Mouse (Mus musculus) spleen, adult 2 months (tissue): ENCODE results near the gene 1700012A03Rik. TPM values are rescaled to one million over a fixed set of nuclear protein-coding genes. Genes with fewer than 3 reads are reported as not detected.

ENCODE experiments used
- DNase-seq, 2 experiments: peaks; one replicate each; pipeline versions ENCODE4 v3.0.0 to v3.0.0-alpha.2; 2012 to 2021; ENCODE audit warnings: low spot score in 2 of 2, low read depth in 1 of 2
- H3K27ac ChIP-seq: fragments of 200-500 bp; 2 replicates; pipeline ENCODE4 v1.5.1; 2012; ENCODE audit warnings: low read length, inconsistent platforms; ENCODE audit not compliant: insufficient read depth
- H3K27me3 ChIP-seq: fragments of 200-500 bp; 2 replicates; pipeline ENCODE4 v1.6.1; 2012; ENCODE audit warnings: mild to moderate bottlenecking, moderate library complexity, low read length, inconsistent platforms; ENCODE audit not compliant: control insufficient read depth, insufficient read depth
- H3K36me3 ChIP-seq: fragments of 200-500 bp; 2 replicates; pipeline ENCODE4 v1.6.1; 2012; ENCODE audit warnings: mild to moderate bottlenecking, low read length, inconsistent platforms; ENCODE audit not compliant: control insufficient read depth, insufficient read depth
- H3K4me1 ChIP-seq: fragments of 200-500 bp; 2 replicates; pipeline ENCODE4 v1.6.1; 2011; ENCODE audit warnings: inconsistent platforms; ENCODE audit not compliant: control insufficient read depth, insufficient read depth, insufficient read length
- H3K4me3 ChIP-seq: fragments of 200-500 bp; 2 replicates; pipeline ENCODE4 v1.5.1; 2011; ENCODE audit warnings: mild to moderate bottlenecking, inconsistent platforms; ENCODE audit not compliant: insufficient read depth, insufficient read length; ENCODE audit errors: extremely low read depth
- CTCF ChIP-seq: fragments of 200-500 bp; IDR thresholded peaks from 2 replicates; pipeline ENCODE4 v1.5.1; 2011; ENCODE audit warnings: mild to moderate bottlenecking, inconsistent platforms; ENCODE audit not compliant: insufficient read depth, insufficient read length, insufficient replicate concordance; ENCODE audit errors: extremely low read depth
- POLR2A ChIP-seq: fragments of 200-500 bp; IDR thresholded peaks from 2 replicates; pipeline ENCODE4 v1.6.1; 2011; ENCODE audit warnings: low read depth, low read length, inconsistent platforms
- WGBS: fragments of 180-500 bp; shearing (Covaris S2); methylation state at CpG from one replicate; pipeline ENCODE4 v1.1.7; 2018; 5-methylcytosine and 5-hydroxymethylcytosine counted together
- polyA plus RNA-seq: library from polyadenylated mRNA; depleted of rRNA; stranded (reverse); fragments of >200 nt; gene quantifications from 2 replicates; pipeline ENCODE4 v1.2.3, GENCODE M21; 2012

1700012A03Rik gene
- polyA plus RNA-seq, 1 experiment, result not detected

DNA sequence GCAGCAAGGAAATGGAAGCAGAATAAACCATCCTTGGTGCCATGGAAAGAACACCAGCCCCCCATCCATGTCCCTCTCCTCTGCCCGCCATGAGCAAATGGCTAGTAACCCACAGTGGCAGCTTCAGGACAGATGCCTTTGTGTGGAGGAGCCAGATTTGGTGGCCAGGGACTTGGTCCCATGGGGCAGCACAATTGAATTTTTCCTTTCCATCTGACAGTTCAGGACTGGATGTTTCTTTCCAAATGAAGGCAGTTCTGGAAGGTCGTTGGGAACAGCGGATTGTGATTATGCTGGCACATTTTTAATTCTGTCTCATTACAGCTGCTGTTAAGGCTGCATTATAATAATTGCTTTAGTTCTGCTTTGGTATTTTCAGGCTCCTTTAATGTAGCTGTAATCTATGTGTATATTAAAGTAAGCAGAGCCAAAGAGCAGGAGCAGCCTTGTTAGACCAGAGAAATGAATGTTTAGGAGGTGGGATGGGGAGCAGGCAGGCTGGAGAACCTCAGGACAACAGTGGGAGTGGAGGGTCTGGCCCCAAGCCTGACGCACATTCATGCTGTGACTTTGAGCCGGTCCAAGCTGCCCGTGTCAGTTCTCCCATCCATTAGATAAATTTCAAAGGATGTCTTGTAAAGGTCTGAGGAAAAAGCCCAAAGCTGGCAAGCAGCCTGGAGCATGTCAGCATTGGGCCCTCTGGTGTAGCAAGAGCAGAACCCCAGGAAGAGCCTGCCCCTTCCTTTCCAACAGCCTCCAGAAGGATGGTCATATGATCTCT is 2.3 kb downstream of the 1700012A03Rik start:
- Histone ChIP-seq H3K4me1 (no peaks in the 10 kb centered on the region), H3K36me3 (no peaks in the 10 kb centered on the region), H3K27ac (no peak overlapping the region), H3K4me3 (no peak overlapping the region), H3K27me3 (no peaks in the 10 kb centered on the region)
- no peak for DNase-seq
- 88% methylated on average over 6 of the region's 6 CpGs for WGBS
- TF ChIP-seq POLR2A (no peak), CTCF (no peak)

DNA sequence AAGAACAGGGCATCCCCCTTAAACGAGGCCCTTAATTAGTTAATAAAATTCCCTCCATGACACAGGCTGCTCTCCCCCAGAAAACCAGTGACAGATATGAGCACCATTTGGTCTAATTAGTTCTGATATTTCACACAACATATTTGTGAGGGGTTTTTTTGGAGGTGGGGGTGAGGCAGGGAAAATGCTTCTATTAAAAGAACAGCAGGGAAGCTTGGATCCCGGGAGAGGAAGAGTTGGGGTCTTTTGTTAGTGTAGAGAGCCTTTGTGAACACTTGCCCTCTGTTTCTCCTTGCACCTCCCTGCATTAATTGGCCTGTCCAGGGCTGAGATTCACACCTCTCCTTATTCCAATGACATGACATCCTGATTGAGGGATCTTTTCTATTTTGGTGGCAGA is 6.5 kb downstream of the 1700012A03Rik start:
- WGBS, result 64% methylated on average over 2 of the region's 2 CpGs
- H3K4me1 ChIP-seq, result no peaks in the 10 kb centered on the region
- no peaks in the 10 kb centered on the region for H3K36me3 ChIP-seq
- H3K4me3 ChIP-seq, result no peak overlapping the region
- TF ChIP-seq CTCF (no peak), POLR2A (no peak)
- DNase-seq, result no peak
- no peaks in the 10 kb centered on the region for H3K27me3 ChIP-seq
- no peak overlapping the region for H3K27ac ChIP-seq

DNA sequence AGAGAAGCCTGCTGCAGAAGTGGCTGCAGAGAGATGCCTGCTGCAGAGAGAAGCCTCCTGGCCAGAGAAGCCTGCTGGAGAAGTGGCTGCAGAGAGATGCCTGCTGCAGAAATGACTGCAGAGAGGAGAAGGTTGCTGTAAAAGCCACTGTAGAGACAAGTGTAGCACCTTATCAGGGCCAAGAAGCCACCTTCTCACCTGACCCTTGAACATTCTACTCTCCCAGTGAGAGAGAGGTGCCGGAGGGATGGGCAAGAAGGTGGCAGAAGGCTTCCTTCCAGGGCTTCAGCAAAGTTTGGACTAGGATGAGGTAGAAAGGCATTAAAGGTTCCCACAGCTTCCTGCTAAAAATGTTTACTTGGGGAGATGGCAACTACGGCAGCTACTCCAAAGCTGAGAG is 8.5 kb downstream of the 1700012A03Rik start:
- H3K36me3 ChIP-seq, result no peaks in the 10 kb centered on the region
- no peak overlapping the region for H3K27ac ChIP-seq
- 90% methylated on average over 2 of the region's 2 CpGs for WGBS
- H3K4me1 ChIP-seq, result no peaks in the 10 kb centered on the region
- no peaks in the 10 kb centered on the region for H3K27me3 ChIP-seq
- no peak overlapping the region for H3K4me3 ChIP-seq
- no peak for TF ChIP-seq POLR2A
- no peak for TF ChIP-seq CTCF
- no peak for DNase-seq

DNA sequence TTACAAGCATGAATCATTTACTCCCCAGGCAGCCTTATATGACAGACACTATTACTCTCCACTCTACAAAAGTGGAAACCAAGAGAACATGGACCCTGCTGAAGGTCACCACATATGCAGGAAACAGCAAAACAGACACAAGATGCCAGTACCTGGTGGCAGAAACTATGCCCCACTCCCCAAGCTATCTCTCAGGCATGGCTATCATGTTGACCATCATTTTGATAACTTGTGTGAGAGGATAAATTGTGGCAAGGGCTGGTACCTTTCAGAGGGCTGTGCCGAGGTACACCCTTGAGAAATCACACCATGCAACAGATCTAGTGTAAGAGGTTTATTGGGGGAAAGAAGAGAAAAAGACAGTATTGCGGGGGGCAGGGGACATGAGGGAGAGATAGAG is 10.6 kb downstream of the 1700012A03Rik start:
- TF ChIP-seq POLR2A (no peak), CTCF (no peak)
- WGBS, result 86% methylated on average over 2 of the region's 2 CpGs
- DNase-seq, result no peak
- Histone ChIP-seq H3K4me3 (no peak overlapping the region), H3K36me3 (no peaks in the 10 kb centered on the region), H3K27me3 (no peaks in the 10 kb centered on the region), H3K27ac (no peak overlapping the region), H3K4me1 (no peaks in the 10 kb centered on the region)

DNA sequence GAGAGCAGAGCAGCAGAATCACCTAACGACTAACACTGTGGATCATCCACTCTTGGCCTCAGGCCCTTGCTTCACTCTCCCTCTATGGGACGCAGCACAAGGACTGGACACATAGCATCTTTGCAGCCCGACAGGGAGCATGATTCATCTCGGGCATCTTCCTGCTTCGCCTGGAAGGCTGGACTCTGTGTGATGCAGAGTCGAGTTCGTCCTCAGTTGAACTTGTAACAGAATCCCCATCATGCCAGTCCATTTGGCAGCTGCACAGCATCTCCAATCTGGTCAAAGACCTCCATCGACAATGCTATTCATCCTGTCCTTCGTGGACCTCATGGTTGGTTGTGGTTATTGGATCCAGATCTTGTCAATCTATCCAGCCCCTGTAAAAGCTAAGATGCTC is 11.2 kb downstream of the 1700012A03Rik start:
- no peak overlapping the region for H3K27ac ChIP-seq
- no peak for DNase-seq
- 83% methylated on average over 9 of the region's 9 CpGs for WGBS
- H3K4me1 ChIP-seq, result no peaks in the 10 kb centered on the region
- no peak overlapping the region for H3K4me3 ChIP-seq
- TF ChIP-seq CTCF, result no peak
- TF ChIP-seq POLR2A, result no peak
- no peaks in the 10 kb centered on the region for H3K36me3 ChIP-seq
- H3K27me3 ChIP-seq, result no peaks in the 10 kb centered on the region

DNA sequence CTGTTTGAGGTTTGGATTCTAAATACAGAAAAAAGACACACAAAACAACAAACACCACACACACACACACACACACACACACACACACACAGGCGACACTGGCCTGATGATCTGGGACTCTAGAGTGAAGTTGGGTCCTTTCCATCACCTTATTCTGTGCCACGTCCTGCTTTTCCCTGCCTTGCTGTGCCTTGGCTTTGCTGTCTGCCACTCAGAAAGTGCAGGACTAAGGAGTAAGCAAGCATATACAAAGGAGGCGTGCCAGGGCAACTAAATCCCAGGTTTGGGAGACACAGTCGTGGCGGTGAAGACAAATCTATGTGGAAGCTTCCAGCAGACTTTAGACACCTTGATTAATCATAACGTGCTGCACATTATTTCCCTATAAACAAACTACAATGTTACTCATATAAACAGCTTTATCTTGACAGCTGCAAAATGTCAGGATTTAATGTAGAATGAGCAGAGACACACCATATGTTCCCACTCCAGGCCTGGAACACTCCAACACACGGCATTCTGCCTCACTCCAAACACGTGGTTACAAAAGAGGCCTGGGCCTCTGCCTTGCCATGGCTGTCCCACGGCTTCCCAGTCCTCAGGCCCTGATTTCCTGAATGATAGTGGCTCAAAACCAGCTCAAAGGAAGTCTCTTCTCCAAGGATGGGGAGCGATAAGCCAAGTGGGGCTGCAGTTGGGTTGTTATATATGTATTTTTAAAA is 15.9 kb downstream of the 1700012A03Rik start:
- TF ChIP-seq CTCF (no peak), POLR2A (no peak)

DNA sequence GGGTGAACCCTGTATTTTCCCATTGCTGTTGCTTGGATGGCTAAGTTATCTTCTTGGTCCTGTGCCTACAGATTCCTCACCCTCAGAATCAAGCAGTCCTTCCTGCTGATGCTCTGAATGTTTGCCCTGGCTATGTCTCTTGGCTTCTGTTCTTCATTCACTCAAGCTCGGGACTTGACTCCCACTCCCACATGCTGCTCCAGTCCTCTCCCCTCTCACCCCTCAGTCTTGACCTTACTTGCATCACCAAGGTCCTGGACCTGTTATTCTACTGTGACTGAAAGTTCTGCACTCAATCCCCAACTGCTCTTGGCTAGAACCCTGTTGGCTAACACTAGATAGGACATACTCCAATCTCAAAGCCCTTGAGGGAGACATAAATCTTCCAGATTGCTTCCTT is 22.1 kb downstream of the 1700012A03Rik start:
- no peak for DNase-seq
- no peak for TF ChIP-seq POLR2A
- no peak for TF ChIP-seq CTCF

More for the DNA sequence above, 15.9 kb downstream of the 1700012A03Rik start:
- WGBS, result 85% methylated on average over 10 of the region's 10 CpGs
- H3K27ac ChIP-seq, result no peak overlapping the region
- no peaks in the 10 kb centered on the region for H3K36me3 ChIP-seq
- no peak for DNase-seq
- no peaks in the 10 kb centered on the region for H3K4me1 ChIP-seq
- H3K27me3 ChIP-seq, result no peaks in the 10 kb centered on the region
- no peak overlapping the region for H3K4me3 ChIP-seq

More for the DNA sequence above, 22.1 kb downstream of the 1700012A03Rik start:
- 84% methylated on average over 1 of the region's 1 CpGs for WGBS
- no peaks in the 10 kb centered on the region for H3K36me3 ChIP-seq
- H3K4me3 ChIP-seq, result no peak overlapping the region
- no peaks in the 10 kb centered on the region for H3K27me3 ChIP-seq
- H3K27ac ChIP-seq, result no peak overlapping the region
- no peaks in the 10 kb centered on the region for H3K4me1 ChIP-seq
